Mouse (Mus musculus) urinary bladder, postnatal 10 days (tissue): Measurements from ENCODE around the gene Vsig8.

ENCODE experiments used
- DNase-seq: peaks from one replicate; pipeline ENCODE4 v3.0.0; 2022; ENCODE audit warnings: low spot score

Gene Vsig8

GRCm38 (mm10) chr1:172555638-172556037, at the start of gene Vsig8:
Gene Vsig8, plus strand, starts transcription at chr1:172555938.
- DNase-seq: no peak

GRCm38 (mm10) chr1:172507001-172507400, 48.7 kb upstream of the Vsig8 start:
- DNase-seq: no peak

- DNase-seq: no peak
These were observed 48.0 kb upstream of the Vsig8 start for GRCm38 (mm10) chr1:172507701-172508100.

GRCm38 (mm10) chr1:172508172-172508571, 47.6 kb upstream of the Vsig8 start:
- no peak for DNase-seq

- DNase-seq: no peak
These were observed 46.5 kb upstream of the Vsig8 start for GRCm38 (mm10) chr1:172509235-172509634.

GRCm38 (mm10) chr1:172509983-172510382, 45.8 kb upstream of the Vsig8 start:
- DNase-seq: no peak

GRCm38 (mm10) chr1:172510421-172510972, 45.2 kb upstream of the Vsig8 start:
- DNase-seq: no peak

- no peak for DNase-seq
These were observed 42.8 kb upstream of the Vsig8 start for GRCm38 (mm10) chr1:172512962-172513361.

- no peak for DNase-seq
These were observed 42.1 kb upstream of the Vsig8 start for GRCm38 (mm10) chr1:172513525-172514212.

GRCm38 (mm10) chr1:172514213-172514529, 41.6 kb upstream of the Vsig8 start:
- no peak for DNase-seq

- no peak for DNase-seq
These were observed 41.0 kb upstream of the Vsig8 start for GRCm38 (mm10) chr1:172514551-172515268.

GRCm38 (mm10) chr1:172515396-172515795, 40.3 kb upstream of the Vsig8 start:
- DNase-seq: no peak

- DNase-seq: no peak
These were observed 37.7 kb upstream of the Vsig8 start for GRCm38 (mm10) chr1:172518013-172518412.

- no peak for DNase-seq
These were observed 36.1 kb upstream of the Vsig8 start for GRCm38 (mm10) chr1:172519644-172520043.

- no peak for DNase-seq
These were observed 34.9 kb upstream of the Vsig8 start, which contains the start of gene Cfap45 for GRCm38 (mm10) chr1:172520576-172521440. Gene Cfap45, plus strand, starts transcription at chr1:172520801.

GRCm38 (mm10) chr1:172522524-172522923, 33.2 kb upstream of the Vsig8 start:
- DNase-seq: no peak

- DNase-seq: no peak
These were observed 32.0 kb upstream of the Vsig8 start for GRCm38 (mm10) chr1:172523699-172524101.

- no peak for DNase-seq
These were observed 30.5 kb upstream of the Vsig8 start for GRCm38 (mm10) chr1:172525027-172525764.

- no peak for DNase-seq
These were observed 29.8 kb upstream of the Vsig8 start for GRCm38 (mm10) chr1:172525971-172526370.

- no peak for DNase-seq
These were observed 29.2 kb upstream of the Vsig8 start for GRCm38 (mm10) chr1:172526380-172527081.

- no peak for DNase-seq
These were observed 28.3 kb upstream of the Vsig8 start for GRCm38 (mm10) chr1:172527431-172527830.
